Mouse (Mus musculus) hindbrain, postnatal 0 days (tissue): ENCODE results near the gene Blm. TPM values are rescaled to one million over a fixed set of nuclear protein-coding genes. Genes with fewer than 3 reads are reported as not detected.
A peak's percentile ranks its signal among the peaks of the same experiment; 100 is the strongest.
"Not testable (repeated sequence)": the region's sequence is repeated elsewhere in the genome, so short reads cannot be mapped to it uniquely, and the experiment has no call there.

Source experiments
- ATAC-seq: fragments of 200-750 bp; cut with Nextera tagmentation; 2 replicates; pipeline ENCODE4 v1.8.0; 2017; ENCODE audit warnings: mild to moderate bottlenecking, moderate TSS enrichment, moderate library complexity
- DNase-seq: peaks from one replicate; pipeline ENCODE4 v3.0.0-alpha.2; 2015; ENCODE audit warnings: low spot score
- H3K27ac ChIP-seq: fragments of 300-500 bp; sonication (generic); 2 replicates; pipeline ENCODE4 v1.5.1; 2014; ENCODE audit warnings: mild to moderate bottlenecking
- H3K27me3 ChIP-seq: fragments of 300-500 bp; sonication (generic); 2 replicates; pipeline ENCODE4 v1.6.1; 2014; ENCODE audit warnings: low read length, mixed read lengths; ENCODE audit not compliant: insufficient read depth
- H3K36me3 ChIP-seq: fragments of 300-500 bp; sonication (generic); 2 replicates; pipeline ENCODE4 v1.6.1; 2014; ENCODE audit warnings: low read length, mixed read lengths; ENCODE audit not compliant: insufficient read depth
- H3K4me1 ChIP-seq: fragments of 300-500 bp; sonication (generic); 2 replicates; pipeline ENCODE4 v1.6.1; 2014; ENCODE audit warnings: antibody characterized with exemption, low read length, mixed read lengths; ENCODE audit not compliant: insufficient read depth
- H3K4me2 ChIP-seq: fragments of 300-500 bp; sonication (generic); 2 replicates; pipeline ENCODE4 v1.6.1; 2014; ENCODE audit warnings: low read depth, mild to moderate bottlenecking, low read length, moderate library complexity, mixed read lengths
- H3K4me3 ChIP-seq: fragments of 300-500 bp; sonication (generic); 2 replicates; pipeline ENCODE4 v1.5.1; 2014; ENCODE audit warnings: low read length
- H3K9ac ChIP-seq: fragments of 300-500 bp; sonication (generic); replicated peaks from 2 replicates; pipeline ENCODE4 v1.6.1; 2014; ENCODE audit warnings: mild to moderate bottlenecking, low read length, moderate library complexity, mixed read lengths
- H3K9me3 ChIP-seq: fragments of 300-500 bp; sonication (generic); 2 replicates; pipeline ENCODE4 v1.6.1; 2016; ENCODE audit warnings: low read length, mixed read lengths
- CTCF ChIP-seq: IDR thresholded peaks from 2 replicates; pipeline ENCODE4 v1.5.1; 2016; ENCODE audit warnings: antibody characterized with exemption, control low read depth, low read depth
- WGBS: fragments of 180-500 bp; shearing (Covaris S2); extraction: QIAGEN DNeasy Blood & Tissue Kit; methylation state at CpG from one replicate; pipeline ENCODE4 v1.1.7; 2014; 5-methylcytosine and 5-hydroxymethylcytosine counted together
- polyA plus RNA-seq: library from polyadenylated mRNA; unstranded; fragments of >200 nt; fragmentation: Nextera tagmentation; extraction: Ambion mirVana; gene quantifications from 2 replicates; pipeline ENCODE4 v1.2.1, GENCODE M21; 2015
- total RNA-seq: library from RNA; depleted of rRNA; stranded (reverse); fragments of >200 nt; gene quantifications from 2 replicates; pipeline ENCODE4 v1.2.3, GENCODE M21; 2014

The Blm gene
- total and polyA plus RNA-seq, 2 experiments from 2014 or later, result 4.3 to 7.1 TPM

DNA sequence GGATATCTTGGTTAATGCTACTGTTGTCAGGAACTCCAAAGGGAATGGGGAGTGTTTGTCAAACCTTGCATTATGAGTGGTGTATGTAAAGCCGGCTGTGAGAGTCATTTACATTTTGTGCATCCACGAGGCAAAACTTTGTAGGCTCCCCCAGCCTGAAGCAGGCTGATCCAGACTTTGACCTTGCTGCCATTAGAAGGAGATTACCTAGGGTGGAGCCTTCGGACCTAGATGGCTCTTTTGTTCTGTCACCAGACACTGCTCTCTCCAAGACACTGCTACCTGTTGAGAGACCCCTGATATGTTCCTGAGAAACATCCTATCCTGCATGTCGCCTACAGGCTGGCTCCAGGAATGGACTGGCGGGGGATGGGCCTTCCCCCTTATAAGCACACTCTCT is 4.7 kb upstream of the Blm start:
- TF ChIP-seq CTCF, result no peak
- H3K9ac ChIP-seq, result no peak overlapping the region
- ATAC-seq (no peak), DNase-seq (no peak)
- H3K4me2 ChIP-seq, result no peak overlapping the region
- no peaks in the 10 kb centered on the region for H3K9me3 ChIP-seq
- H3K4me3 ChIP-seq, result no peak overlapping the region
- H3K36me3 ChIP-seq, result no peaks in the 10 kb centered on the region
- no peaks in the 10 kb centered on the region for H3K27me3 ChIP-seq
- WGBS, result 68% methylated on average over 5 of the region's 5 CpGs
- no peak overlapping the region for H3K27ac ChIP-seq
- H3K4me1 ChIP-seq, result no peaks in the 10 kb centered on the region

DNA sequence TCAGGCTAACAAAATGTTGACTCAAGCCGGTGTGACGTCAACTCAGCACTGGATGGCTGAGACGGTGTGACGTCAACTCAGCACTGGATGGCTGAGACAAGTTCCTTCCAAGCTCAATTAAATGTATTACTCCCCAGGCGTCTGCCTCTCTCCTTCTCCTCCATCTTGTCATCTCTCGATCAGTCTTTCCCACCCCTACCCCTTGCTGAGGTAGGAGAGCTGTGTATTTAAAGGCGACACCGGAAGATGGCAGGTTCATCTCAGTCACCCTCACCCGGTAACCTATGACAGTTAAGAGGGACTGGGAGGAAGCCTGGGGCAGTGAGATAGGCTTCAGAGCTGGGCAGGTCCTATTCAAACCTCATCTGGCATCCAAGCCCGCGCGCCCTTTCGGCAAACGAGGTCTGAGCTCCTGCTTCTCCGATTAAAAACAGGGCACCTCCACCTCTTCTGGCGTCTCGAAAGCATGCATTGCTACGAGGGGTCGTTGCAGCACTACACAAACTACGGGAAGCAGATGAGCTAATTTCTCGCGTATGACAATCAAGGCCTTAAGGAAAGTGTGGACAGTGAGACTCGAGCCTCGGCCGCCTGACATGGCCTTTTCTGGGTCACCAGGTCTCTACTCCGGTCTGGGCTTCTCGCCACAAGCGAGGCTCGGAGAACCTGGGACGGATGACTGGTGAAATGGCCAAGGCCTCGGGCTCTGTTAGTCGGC is 469 bp downstream of the Blm start:
- H3K4me1 ChIP-seq, result peaks cover 7% of the 10 kb centered on the region; the same call in 1 of the 2 replicates
- H3K36me3 ChIP-seq, result no peaks in the 10 kb centered on the region
- H3K27me3 ChIP-seq, result no peaks in the 10 kb centered on the region
- TF ChIP-seq CTCF, result no peak
- WGBS, result 2% methylated on average over 32 of the region's 32 CpGs
- ATAC-seq (peak; percentile 11), DNase-seq (peak; percentile 53)
- peak overlapping the region; percentile 67 for H3K27ac ChIP-seq
- H3K4me2 ChIP-seq, result peak overlapping the region; percentile 97
- H3K9me3 ChIP-seq, result no peaks in the 10 kb centered on the region
- H3K4me3 ChIP-seq, result peak overlapping the region; percentile 73
- H3K9ac ChIP-seq, result peak overlapping the region; percentile 64

DNA sequence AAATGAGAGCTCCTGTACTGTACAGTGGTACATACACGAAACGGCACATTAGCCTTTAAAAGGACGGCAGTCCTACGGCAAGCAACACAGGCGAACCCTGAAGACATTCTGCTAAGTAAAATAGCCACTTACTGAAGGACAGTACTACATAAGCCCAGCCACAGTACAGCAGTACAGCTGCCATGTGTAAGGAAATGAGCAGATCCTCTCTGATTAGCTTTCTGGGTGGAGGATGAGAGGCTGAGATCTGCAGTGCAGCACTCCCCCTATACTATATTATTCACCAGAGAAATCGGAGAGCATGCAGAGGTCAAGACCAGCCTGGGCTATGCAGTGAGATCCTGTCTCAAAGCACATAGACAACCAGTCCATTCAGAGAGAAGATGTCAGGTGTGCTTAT is 3.8 kb downstream of the Blm start:
- ATAC-seq (no peak), DNase-seq (no peak)
- H3K4me1 ChIP-seq, result peaks cover 7% of the 10 kb centered on the region; the same call in 1 of the 2 replicates
- H3K4me2 ChIP-seq, result no peak overlapping the region
- no peaks in the 10 kb centered on the region for H3K27me3 ChIP-seq
- H3K9me3 ChIP-seq, result no peaks in the 10 kb centered on the region
- no peak overlapping the region for H3K9ac ChIP-seq
- H3K36me3 ChIP-seq, result no peaks in the 10 kb centered on the region
- 89% methylated on average over 6 of the region's 6 CpGs for WGBS
- no peak overlapping the region for H3K4me3 ChIP-seq
- H3K27ac ChIP-seq, result no peak overlapping the region
- TF ChIP-seq CTCF, result no peak

DNA sequence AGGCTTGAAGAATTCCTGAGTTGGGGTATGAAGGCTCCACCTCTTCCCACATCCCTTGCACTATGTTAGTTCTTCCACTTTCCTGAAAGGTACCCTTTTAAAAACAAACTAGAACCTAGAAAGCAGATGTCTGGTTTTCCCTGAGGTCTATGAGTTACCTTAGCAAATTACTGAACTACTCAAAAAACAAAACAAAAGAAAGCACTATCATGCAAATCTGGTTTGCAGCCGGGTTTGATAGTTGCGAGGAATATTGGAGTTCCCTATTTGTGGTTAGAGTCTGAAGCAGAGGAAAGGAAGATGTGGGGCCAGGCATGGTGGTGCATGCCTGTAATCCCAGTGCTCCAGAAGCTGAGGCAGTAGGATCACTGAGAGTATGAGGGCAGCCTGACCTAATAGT is 4.3 kb downstream of the Blm start:
- ATAC-seq (no peak), DNase-seq (no peak)
- Histone ChIP-seq H3K27ac (no peak overlapping the region), H3K36me3 (no peaks in the 10 kb centered on the region), H3K4me3 (no peak overlapping the region), H3K4me2 (no peak overlapping the region), H3K4me1 (peaks cover 7% of the 10 kb centered on the region; the same call in 1 of the 2 replicates), H3K9me3 (no peaks in the 10 kb centered on the region), H3K27me3 (no peaks in the 10 kb centered on the region), H3K9ac (no peak overlapping the region)
- WGBS, result 83% methylated on average over 2 of the region's 2 CpGs
- no peak for TF ChIP-seq CTCF

DNA sequence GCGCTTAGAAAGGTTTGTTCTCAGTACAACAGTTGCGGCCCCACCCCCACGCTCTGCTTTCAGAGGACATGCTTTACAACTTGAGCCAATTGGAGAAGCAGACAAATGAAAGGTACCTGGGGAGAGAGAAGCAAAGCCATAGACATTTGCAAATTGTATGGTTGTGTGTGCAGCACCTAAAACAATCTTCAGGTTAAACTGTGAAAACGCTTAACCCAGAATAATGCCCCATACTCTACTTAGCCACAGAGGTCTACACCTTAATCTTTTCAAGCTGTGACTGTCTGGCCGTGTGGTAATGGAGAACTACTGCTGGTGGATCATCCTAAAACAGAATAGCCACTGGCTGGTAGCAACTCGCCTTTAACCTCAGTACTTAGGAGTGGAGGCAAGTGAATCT is 8.2 kb downstream of the Blm start:
- no peak for TF ChIP-seq CTCF
- Histone ChIP-seq H3K9me3 (no peaks in the 10 kb centered on the region), H3K4me3 (no peak overlapping the region), H3K4me1 (no peaks in the 10 kb centered on the region), H3K4me2 (no peak overlapping the region), H3K36me3 (no peaks in the 10 kb centered on the region), H3K27ac (no peak overlapping the region), H3K9ac (no peak overlapping the region), H3K27me3 (no peaks in the 10 kb centered on the region)
- DNase-seq (no peak), ATAC-seq (no peak)
- 85% methylated on average over 6 of the region's 6 CpGs for WGBS

DNA sequence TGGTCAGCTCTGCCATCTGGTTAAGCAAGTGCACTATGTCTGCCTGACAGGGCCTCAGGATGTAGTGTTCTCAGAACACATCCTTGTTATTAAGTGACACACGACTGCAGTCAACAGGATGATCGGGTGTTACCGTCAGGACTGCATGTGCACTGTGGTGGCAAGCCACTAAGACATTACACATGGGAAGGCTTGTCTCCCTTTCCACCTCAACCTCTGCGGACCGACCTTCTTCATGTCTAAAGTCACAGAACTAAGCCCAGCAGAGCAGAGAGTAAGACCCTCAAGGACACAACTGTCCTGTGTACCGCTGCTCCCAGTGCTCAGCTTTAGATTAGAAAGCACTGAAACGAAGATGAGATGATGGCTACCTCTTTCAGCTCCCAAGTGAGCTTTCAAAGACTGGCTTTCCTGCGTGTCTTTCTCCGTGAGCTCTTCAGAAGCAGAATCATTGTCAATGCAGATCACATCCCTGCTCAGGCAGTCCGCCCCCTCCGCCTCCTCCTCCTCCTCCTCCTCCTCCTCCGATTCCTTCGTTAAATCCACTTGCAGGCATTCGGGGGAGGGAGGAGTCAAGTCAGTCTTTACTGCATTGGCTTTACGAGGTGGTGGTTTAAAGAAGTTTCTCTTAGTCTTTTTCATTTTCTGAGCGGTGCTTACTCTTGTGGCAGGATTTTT is 22.4 kb downstream of the Blm start:
- H3K36me3 ChIP-seq, result peaks cover 14% of the 10 kb centered on the region; the same call in 1 of the 2 replicates
- DNase-seq (peak; percentile 3), ATAC-seq (no peak)
- H3K4me1 ChIP-seq, result no peaks in the 10 kb centered on the region
- H3K9me3 ChIP-seq, result no peaks in the 10 kb centered on the region
- no peak overlapping the region for H3K4me3 ChIP-seq
- H3K27ac ChIP-seq, result no peak overlapping the region
- no peak overlapping the region for H3K4me2 ChIP-seq
- WGBS, result 78% methylated on average over 16 of the region's 16 CpGs
- H3K9ac ChIP-seq, result no peak overlapping the region
- no peaks in the 10 kb centered on the region for H3K27me3 ChIP-seq
- TF ChIP-seq CTCF, result no peak

DNA sequence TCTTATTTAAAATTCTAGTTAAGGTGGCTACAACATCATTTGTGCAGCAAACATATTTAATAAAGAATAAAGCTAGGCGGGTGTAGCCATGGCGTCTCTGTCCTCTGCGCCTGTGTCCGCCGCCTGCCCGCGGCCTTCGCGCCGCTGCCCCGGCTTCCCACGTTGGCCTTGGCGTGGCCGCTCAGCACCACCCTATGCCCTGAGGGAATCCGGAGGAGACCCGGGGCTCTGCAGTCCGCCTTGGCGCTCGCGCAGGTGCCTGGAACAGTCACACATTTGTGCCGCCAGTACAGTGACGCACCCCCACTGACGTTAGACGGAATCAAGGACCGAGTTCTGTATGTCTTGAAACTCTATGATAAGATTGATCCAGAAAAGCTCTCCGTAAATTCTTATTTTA is 27.2 kb downstream of the Blm start:
- H3K9ac ChIP-seq, H3K4me2 ChIP-seq, H3K9me3 ChIP-seq, ATAC-seq, DNase-seq, H3K4me3 ChIP-seq, H3K4me1 ChIP-seq, H3K27me3 ChIP-seq, H3K27ac ChIP-seq: not testable (repeated sequence)
- WGBS, result 98% methylated on average over 21 of the region's 26 CpGs
- peaks cover 10% of the 10 kb centered on the region; the same call in 1 of the 2 replicates for H3K36me3 ChIP-seq
